Mouse (Mus musculus): Measurements from ENCODE around the gene Tcf3.

Tcf3 gene

GRCm38 (mm10) chr10:80436276-80436675 lies 2.8 kb upstream of the Tcf3 start:
- DNase-seq, result peak; percentile 56

DNA sequence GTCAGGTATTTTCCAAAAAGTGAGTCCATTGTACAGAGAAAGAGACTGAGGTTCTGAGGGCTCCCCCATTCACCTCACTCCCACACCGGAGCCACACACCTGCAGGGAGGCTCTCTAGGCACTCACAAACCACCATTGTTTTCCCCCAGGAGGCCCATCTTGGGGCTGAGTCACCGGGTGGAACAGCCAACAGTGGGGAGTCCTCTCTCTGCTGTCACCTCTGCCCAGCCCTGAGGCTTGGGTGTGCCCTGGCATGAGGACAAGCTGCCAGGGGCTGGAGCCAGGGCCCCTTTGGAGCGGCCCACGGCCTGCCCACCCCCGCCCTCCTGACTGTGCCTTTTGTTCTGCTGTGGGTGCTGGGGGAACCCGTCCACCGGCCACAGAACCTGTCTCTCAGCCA lies 2.3 kb upstream of the Tcf3 start:
- no peak for DNase-seq

GRCm38 (mm10) chr10:80434823-80435222 lies 1.4 kb upstream of the Tcf3 start:
- peak; percentile 71 for DNase-seq

DNA sequence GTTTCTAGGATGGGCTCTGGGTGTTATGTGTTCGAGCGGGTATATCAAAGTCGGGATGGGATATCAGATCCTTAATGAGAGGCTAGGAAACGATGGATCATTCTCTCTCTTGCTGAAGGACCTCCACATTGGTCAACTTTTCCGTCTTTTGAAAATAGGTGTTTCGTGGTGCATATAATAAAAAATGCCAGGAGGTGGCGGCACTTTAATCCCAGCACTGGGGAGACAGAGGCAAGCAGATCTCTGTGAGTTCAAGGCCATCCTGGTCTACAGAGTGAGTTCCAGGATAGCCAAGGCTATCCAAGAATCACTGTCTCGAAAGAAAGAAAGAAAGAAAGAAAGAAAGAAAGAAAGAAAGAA lies 766 bp upstream of the Tcf3 start:
- DNase-seq, result no peak

GRCm38 (mm10) chr10:80432936-80433512 lies 423 bp downstream of the Tcf3 start:
- peak; percentile 80 for DNase-seq

GRCm38 (mm10) chr10:80432387-80432785 lies 1.1 kb downstream of the Tcf3 start:
- DNase-seq, result no peak

GRCm38 (mm10) chr10:80431570-80432386 lies 1.7 kb downstream of the Tcf3 start:
- DNase-seq, result peak; percentile 66

- peak; percentile 50 for DNase-seq
These were observed 3.0 kb downstream of the Tcf3 start for GRCm38 (mm10) chr10:80430375-80430980.

GRCm38 (mm10) chr10:80429800-80430199 lies 3.6 kb downstream of the Tcf3 start:
- DNase-seq, result no peak

DNA sequence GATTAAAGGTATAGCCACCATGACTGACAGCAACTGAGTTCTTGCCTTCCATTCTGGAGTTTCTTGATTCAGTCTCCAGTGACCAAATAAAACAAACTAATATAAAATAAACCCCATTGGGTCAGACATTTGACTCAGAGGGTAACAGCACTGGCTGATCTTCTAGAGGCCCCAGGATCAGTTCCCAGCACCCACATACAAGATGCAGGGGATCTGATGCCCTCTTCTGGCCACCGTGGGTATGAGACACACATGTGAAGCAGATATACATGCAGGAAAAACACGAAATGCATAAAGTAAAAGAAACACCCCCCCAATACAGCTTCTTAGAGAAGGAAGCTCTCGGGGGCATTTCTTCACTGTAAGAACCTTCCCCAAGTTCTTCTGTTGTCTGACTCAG lies 8.4 kb downstream of the Tcf3 start:
- DNase-seq, result no peak

- peak; percentile 37 for DNase-seq
These were observed 9.9 kb downstream of the Tcf3 start for GRCm38 (mm10) chr10:80423562-80423961.

DNA sequence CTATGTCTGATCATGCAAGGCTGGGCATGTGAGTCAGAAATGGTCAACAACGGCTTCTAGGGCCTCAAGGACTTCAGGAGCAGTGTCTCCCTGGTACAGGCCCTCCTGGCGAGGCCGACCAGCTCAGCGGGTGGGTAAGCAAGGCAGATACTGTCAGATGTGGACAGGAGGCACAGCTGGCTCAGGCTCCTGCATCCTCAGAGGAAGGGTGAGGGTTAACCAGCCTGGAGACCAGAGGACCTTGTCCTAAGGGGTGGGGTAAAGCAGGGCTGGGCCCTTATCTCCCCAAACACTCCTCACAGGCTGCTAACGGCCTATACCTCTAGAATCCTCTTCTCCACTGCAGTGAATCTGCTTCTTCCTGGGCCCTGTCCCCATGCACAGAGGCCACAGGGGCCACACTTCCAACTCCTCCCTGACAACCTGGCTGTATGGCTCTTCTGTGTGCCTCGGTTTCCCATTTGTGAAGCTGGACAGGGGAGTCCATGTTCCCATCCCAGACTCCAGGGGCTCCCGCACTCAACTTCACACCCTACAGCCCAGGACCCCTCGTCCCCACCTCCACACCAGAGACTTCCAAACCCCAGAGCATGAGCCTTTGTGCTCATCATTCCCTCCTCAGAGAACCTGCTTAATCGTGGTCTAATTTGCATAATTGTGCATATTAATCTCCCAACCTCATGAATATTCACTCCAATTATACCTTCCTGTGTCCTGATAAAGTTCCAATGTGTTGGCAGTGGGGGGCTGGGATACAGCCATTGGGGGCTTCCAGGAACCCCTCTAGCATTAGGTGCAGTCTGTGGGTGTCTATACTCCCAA lies 11.6 kb downstream of the Tcf3 start:
- DNase-seq, result peak; percentile 34

DNA sequence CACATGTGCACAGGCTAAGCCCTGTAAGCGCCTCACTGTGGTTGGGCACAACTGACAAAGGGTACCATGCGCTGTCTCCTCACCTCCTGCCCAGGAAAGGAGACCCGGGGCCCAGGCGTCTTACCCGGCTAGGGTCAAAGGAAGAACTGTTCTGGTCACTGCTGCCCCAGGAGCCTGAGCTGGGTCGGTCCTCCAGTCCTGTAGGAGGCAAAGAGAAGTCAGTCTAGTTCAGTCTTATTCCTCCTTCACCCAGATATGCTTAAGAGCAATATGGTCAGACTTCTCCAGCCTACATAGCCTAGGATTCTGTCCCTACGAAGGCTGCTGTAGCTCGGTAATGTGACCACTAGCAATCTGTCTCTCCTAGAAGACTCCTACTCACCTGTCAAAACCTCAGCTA lies 12.2 kb downstream of the Tcf3 start:
- DNase-seq, result peak; percentile 17

DNA sequence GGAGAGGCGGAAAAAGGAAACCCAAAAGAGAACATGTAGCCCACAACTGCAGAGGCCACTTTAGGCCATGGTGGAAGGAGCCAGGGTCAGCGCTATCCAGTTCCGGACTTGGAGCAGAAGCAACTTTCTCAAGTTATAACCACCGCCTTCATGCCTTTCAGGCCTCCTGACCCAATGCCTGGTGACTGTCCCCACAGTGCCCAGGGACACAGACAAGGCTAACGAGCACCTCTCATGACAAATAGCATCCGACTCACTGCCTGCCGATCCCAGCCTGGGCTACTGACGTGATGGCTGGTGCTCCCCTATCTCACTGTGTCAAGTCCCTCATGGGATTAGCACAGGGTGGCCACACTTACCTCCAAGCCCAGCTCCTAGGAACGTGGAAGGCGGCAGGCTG lies 12.7 kb downstream of the Tcf3 start:
- DNase-seq, result peak; percentile 20

DNA sequence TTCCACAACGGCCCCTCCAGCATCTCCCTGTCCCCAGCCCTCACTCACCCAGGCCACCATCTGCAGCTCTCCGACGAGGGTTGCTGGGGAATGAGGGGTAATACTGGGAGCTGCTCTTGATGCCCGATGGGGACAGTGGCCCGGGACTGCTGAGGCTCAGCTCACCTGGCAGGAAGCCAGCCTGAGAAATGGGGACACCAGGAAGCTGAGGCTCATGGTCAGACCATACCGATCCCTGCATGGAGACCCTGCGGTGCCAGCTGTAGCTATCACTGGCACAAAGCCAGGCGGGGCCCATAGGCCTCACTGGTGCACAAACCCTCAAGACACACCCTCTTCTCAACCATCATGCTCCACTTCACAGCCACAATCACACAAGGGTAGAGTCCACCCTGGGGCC lies 14.0 kb downstream of the Tcf3 start:
- peak; percentile 78 for DNase-seq

DNA sequence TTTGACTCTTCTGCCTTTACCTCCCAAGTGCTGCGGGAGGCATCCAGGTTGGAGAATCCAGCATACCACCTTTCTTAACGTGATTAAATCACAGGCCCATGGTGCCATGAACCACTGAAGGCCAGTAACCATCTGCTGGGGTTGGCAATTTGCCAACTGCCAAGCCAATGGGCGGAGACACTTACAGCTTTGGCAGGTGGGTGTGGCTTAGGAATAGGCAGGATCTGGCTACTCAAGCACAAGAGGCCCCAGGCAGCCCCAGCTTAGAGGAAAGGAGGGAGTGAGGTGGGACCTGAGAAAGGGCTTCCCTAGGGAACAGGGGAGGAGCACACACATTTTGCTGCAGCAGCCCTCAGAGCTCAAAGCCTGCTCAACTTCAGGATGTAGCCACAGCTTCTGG lies 15.1 kb downstream of the Tcf3 start:
- DNase-seq, result peak; percentile 92

DNA sequence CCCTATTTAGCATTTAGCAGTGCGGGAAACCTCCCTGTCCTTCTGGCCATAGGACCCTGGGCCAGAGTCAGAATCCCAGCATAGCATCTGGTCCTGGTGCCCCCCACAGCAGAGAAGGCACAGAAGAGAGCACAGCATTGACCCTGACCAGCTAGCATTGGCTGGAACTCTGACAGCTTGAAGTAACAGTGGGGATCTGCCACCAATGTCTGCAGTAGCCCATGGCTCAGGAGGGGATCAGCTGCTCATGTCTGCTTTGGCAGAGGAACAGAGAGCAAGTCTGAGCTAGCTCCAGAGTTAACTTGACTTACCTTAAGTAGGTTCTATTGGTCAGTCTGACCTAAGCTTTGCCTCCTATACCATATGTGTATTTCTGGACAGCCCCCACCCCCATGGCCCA lies 15.6 kb downstream of the Tcf3 start:
- peak; percentile 67 for DNase-seq

GRCm38 (mm10) chr10:80417371-80417770 lies 16.1 kb downstream of the Tcf3 start:
- DNase-seq, result no peak

DNA sequence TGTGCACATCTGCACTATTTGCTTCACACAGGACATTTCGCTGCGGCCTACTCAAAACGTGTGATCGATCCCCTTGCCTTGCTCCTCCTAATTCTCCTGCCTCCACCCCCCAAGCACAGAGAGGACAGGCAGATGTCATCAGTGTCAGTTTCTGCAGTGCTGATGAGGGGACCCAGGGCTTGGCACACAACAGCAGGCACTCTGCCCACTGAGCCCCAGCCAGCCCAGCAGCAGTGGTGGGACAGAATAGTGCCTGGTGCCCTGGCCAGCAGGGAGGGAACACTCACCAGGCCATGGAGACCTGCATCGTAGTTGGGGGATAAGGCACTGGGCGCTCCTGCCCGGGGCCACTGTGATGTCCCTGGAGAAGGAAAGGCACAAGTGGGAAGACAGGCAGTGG lies 17.9 kb downstream of the Tcf3 start:
- peak; percentile 56 for DNase-seq

- DNase-seq, result peak; percentile 90
These were observed 20.5 kb downstream of the Tcf3 start for GRCm38 (mm10) chr10:80412656-80413541.

DNA sequence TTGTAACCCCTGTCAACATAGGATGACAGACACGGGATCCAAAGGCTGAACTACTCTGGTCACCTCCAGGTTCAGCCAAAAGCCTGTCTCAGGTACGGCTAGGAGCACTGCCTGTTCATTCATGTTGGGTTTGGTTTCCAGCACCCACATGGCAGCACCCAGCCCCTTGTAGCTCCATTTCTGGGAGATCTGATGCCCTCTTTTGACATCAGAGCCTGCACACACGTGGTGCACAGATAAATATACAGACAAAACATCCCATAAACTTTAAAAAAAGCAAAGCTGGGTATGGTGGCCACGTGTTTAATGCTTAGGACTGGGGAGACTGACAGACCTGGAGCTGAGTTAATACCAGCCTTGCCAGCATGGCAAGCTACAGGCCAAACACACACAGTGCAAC lies 25.5 kb downstream of the Tcf3 start:
- DNase-seq, result no peak

Data from cerebellum, adult 9-11 months (tissue).